16 mouse cellular contexts compared by ENCODE assay signal in genomic region chr11:55234791-55235190, GRCm38 (mm10). TPM values are rescaled to one million over a fixed set of nuclear protein-coding genes. Genes with fewer than 3 reads are reported as not detected.
DNase-seq lines count a peak whose midpoint lies in the region; ATAC-seq lines count a peak whose summit lies in the region.
"Had no signal": no experiment of that assay in that cellular context is flagged by ENCODE, and none has a peak within 500 bp of the region (broad histone marks: within the 10 kb centered on the region; RNA-seq: fewer than 3 reads in every experiment).

No protein-coding gene starts in this region.

- H3K27ac ChIP-seq in hindbrain, embryonic 11.5 days (ENCODE audit: low read depth, low read length): no peak overlapping the region
- H3K27ac ChIP-seq: embryonic facial prominence, embryonic 10.5 days; embryonic facial prominence, embryonic 12.5 days; forebrain, embryonic 13.5 days; forebrain, embryonic 15.5 days had no signal

- no peak for ATAC-seq in megakaryocyte, adult 5-6 weeks (ENCODE audit: poor library complexity, severe bottlenecking)
- no peak for ATAC-seq in hindbrain, embryonic 11.5 days (ENCODE audit: low FRiP score)
- ATAC-seq: activated CD4-positive, CD25-positive, alpha-beta regulatory T cell, adult 4 months; forebrain, embryonic 13.5 days; forebrain, embryonic 15.5 days; forebrain, postnatal 0 days; Patski had no signal

- no peaks in the 10 kb centered on the region for H3K9me3 ChIP-seq in megakaryocyte, embryonic 14.5 days
- H3K9me3 ChIP-seq in hindbrain, embryonic 11.5 days (ENCODE audit: control insufficient read depth, low read length): no peaks in the 10 kb centered on the region
- H3K9me3 ChIP-seq: embryonic facial prominence, embryonic 10.5 days; embryonic facial prominence, embryonic 12.5 days; forebrain, embryonic 13.5 days; forebrain, embryonic 15.5 days had no signal

- peak; percentile 19 for DNase-seq in adrenal gland, adult 2 months
- no peak for DNase-seq in adrenal gland, postnatal 25 days
- DNase-seq in hindbrain, embryonic 11.5 days (ENCODE audit: low spot score): no peak
- DNase-seq: adrenal gland, adult 8-10 months; forebrain, postnatal 0 days had no signal

- H3K36me3 ChIP-seq in megakaryocyte, embryonic 14.5 days (replicated peaks; ENCODE audit: low read length): peaks cover 67% of the 10 kb centered on the region
- no peaks in the 10 kb centered on the region for H3K36me3 ChIP-seq in hindbrain, embryonic 11.5 days (ENCODE audit: control insufficient read depth, insufficient read depth, low read length)
- H3K36me3 ChIP-seq: embryonic facial prominence, embryonic 12.5 days had no signal

- H3K4me1 ChIP-seq in megakaryocyte, embryonic 14.5 days: peaks cover 72% of the 10 kb centered on the region
- no peaks in the 10 kb centered on the region for H3K4me1 ChIP-seq in hindbrain, embryonic 11.5 days (replicated peaks; ENCODE audit: control insufficient read depth, insufficient read depth, low read length)
- H3K4me1 ChIP-seq: embryonic facial prominence, embryonic 12.5 days; forebrain, embryonic 13.5 days; forebrain, embryonic 15.5 days had no signal

- 81% methylated on average over 4 of the region's 4 CpGs for WGBS in hindbrain, embryonic 11.5 days

- no peak overlapping the region for H3K4me2 ChIP-seq in hindbrain, embryonic 11.5 days (replicated peaks; ENCODE audit: low read depth, low read length)
- H3K4me2 ChIP-seq: embryonic facial prominence, embryonic 12.5 days; forebrain, embryonic 13.5 days; forebrain, embryonic 15.5 days had no signal

- no peaks in the 10 kb centered on the region for H3K27me3 ChIP-seq in megakaryocyte, embryonic 14.5 days (replicated peaks)
- no peaks in the 10 kb centered on the region for H3K27me3 ChIP-seq in hindbrain, embryonic 11.5 days (ENCODE audit: control insufficient read depth, insufficient read depth, low read length)
- H3K27me3 ChIP-seq: embryonic facial prominence, embryonic 12.5 days; forebrain, embryonic 13.5 days; forebrain, embryonic 15.5 days; Patski had no signal

- H3K4me3 ChIP-seq in megakaryocyte, embryonic 14.5 days (replicated peaks): peak overlapping the region; percentile 9
- H3K4me3 ChIP-seq in hindbrain, embryonic 11.5 days (ENCODE audit: low read depth, low read length): no peak overlapping the region
- H3K4me3 ChIP-seq: embryonic facial prominence, embryonic 10.5 days; embryonic facial prominence, embryonic 12.5 days; forebrain, embryonic 13.5 days; forebrain, embryonic 15.5 days had no signal

- no peak overlapping the region for H3K9ac ChIP-seq in hindbrain, embryonic 11.5 days (ENCODE audit: low read depth, low read length)
- H3K9ac ChIP-seq: embryonic facial prominence, embryonic 12.5 days; forebrain, embryonic 13.5 days; forebrain, embryonic 15.5 days; forebrain, postnatal 0 days had no signal

RNA-seq across cellular contexts. Expression of gene Slc36a1, which starts 30.6 kb away (rescaled TPM):
- 10 to 100 TPM; 15.9 to 18.7 TPM for total RNA-seq in adrenal gland, adult 2 months (2021)
- 16.4 and 21.5 TPM in 2 replicates for polyA plus RNA-seq in adrenal gland, adult 2 months (2012; rRNA removed)
- total RNA-seq in adrenal gland, postnatal 25 days (2021): 16.7 and 26.4 TPM in 2 replicates
- 4.0 and 6.4 TPM in 2 replicates for polyA plus RNA-seq in megakaryocyte, embryonic 14.5 days (2012; ENCODE audit: insufficient read depth, low replicate concordance)
- 22.2 and 24.7 TPM in 2 replicates for total RNA-seq in megakaryocyte, adult 5-6 weeks (2015)
- total RNA-seq in megakaryocyte, adult 5-6 weeks (2017): 13.4 and 15.4 TPM in 2 replicates
- 2.0 and 3.2 TPM in 2 replicates for polyA plus RNA-seq in hindbrain, embryonic 11.5 days (2014; fragmentation: Nextera tagmentation; extraction: Ambion mirVana)

RNA-seq across cellular contexts. Expression of gene Slc36a2, which starts 49.9 kb away (rescaled TPM):
- total RNA-seq in adrenal gland, adult 2 months (2021): 100 to 1,000 TPM in 1 of 2 experiments, 10 to 100 TPM in 1; 93.6 to 146 TPM
- 144 and 233 TPM in 2 replicates for polyA plus RNA-seq in adrenal gland, adult 2 months (2012; rRNA removed)
- total RNA-seq in adrenal gland, postnatal 25 days (2021): 58.3 and 78.2 TPM in 2 replicates
- polyA plus RNA-seq in megakaryocyte, embryonic 14.5 days (2012; ENCODE audit: insufficient read depth, low replicate concordance): 0.18 TPM in 1 of 2 replicates, not detected in the other
- total RNA-seq in megakaryocyte, adult 5-6 weeks (2015): 0.21 and 0.25 TPM in 2 replicates
- total RNA-seq in megakaryocyte, adult 5-6 weeks (2017): 0.04 and 0.29 TPM in 2 replicates
- polyA plus RNA-seq in hindbrain, embryonic 11.5 days (2014; fragmentation: Nextera tagmentation; extraction: Ambion mirVana): 0.65 and 0.67 TPM in 2 replicates
- total RNA-seq: MEL had no signal
- polyA plus RNA-seq: C2C12; forebrain, embryonic 11.5 days; forebrain, embryonic 15.5 days had no signal

Comparison
In these comparisons a context has a peak if more than half of its experiments do, and no peak if none do; other contexts are left out.
1. RNA of gene Slc36a2, which starts 49.9 kb away (total RNA-seq): 93.6 to 146 TPM in adrenal gland, adult 2 months and 58.3 to 78.2 TPM in adrenal gland, postnatal 25 days; 0.04 to 0.29 TPM in megakaryocyte, adult 5-6 weeks; every median in the first group is over 10 times any median in the second.